In the genomic region with DNA sequence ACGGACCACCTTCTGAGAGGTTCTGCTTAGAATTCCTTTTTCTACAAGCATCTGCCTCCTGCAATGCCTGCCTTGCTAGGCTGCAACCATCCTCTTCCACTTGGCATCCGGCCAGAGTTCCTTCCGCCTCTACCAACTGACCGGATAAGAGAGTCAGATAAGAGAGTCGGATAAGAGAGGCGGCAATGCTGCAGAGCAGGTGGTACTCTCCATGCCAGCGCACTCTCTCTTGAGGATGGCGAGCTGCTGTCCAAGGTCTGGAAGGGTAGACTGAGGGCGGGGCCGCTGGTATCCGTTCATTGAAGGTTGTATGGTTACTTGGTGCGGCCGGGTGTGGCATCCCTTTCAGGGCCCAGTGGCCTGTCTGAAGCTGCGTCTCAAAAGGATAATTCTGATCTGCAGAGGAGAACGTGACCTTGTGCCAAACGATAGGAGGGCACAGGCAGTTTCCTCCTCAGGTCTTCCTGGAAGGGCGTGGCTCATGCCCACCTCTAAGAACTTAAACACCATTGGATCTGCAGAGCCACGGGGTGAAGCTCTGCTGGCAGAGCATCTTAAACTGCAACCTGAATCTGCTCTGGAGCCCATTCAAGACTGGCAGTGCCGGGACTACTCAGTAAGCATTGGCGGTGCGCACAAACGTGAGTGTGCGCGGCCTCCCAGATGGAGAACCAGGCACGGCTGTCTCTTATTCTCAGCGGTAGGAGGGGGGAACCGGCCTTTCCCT, we compare ENCODE assay signal across 10 mouse cellular contexts. TPM values are rescaled to one million over a fixed set of nuclear protein-coding genes. Genes with fewer than 3 reads are reported as not detected.
DNase-seq lines count a peak whose midpoint lies in the region; ATAC-seq and TF ChIP-seq lines count a peak whose summit lies in the region.
"Had no signal": no experiment of that assay in that cellular context is flagged by ENCODE, and none has a peak within 500 bp of the region (broad histone marks: within the 10 kb centered on the region; RNA-seq: fewer than 3 reads in every experiment).

No protein-coding gene starts in this region.

- H3K27ac ChIP-seq in heart, embryonic 13.5 days (replicated peaks), result no peak overlapping the region
- no peak overlapping the region for H3K27ac ChIP-seq in ES-E14 (ENCODE audit: insufficient read depth, low read depth, low read length, poor library complexity, severe bottlenecking)

- 29% methylated on average over 27 of the region's 27 CpGs for WGBS in heart, embryonic 13.5 days

- no peaks in the 10 kb centered on the region for H3K36me3 ChIP-seq in heart, embryonic 13.5 days
- H3K36me3 ChIP-seq in ES-E14 (ENCODE audit: control insufficient read depth, insufficient read depth, low read length, poor library complexity, severe bottlenecking), result no peaks in the 10 kb centered on the region

- no peak overlapping the region for H3K4me3 ChIP-seq in heart, embryonic 13.5 days
- peak overlapping the region; percentile 22 to 29; a peak in 3 of 4 replicates for H3K4me3 ChIP-seq in ES-E14 (ENCODE audit: insufficient read depth in 1 of 2, low read depth in 1 of 2, low read length in 2 of 2, poor library complexity in 1 of 2, severe bottlenecking in 1 of 2)

- H3K4me1 ChIP-seq in heart, embryonic 13.5 days, result peaks cover 28% of the 10 kb centered on the region
- H3K4me1 ChIP-seq in ES-E14 (ENCODE audit: control insufficient read depth in 2 of 2, insufficient read depth in 2 of 2, low read length in 2 of 2, poor library complexity in 1 of 2), result peaks cover 10% of the 10 kb centered on the region in 2 experiments; a peak in 3 of 4 replicates

- in situ Hi-C loops in ES-E14 (cut with MboI; ENCODE audit: low sequenced_read_pairs in 2 of 2, unreplicated experiment in 2 of 2), result no loop called here

- ATAC-seq in heart, embryonic 13.5 days (ENCODE audit: extremely low read depth, insufficient number of reproducible peaks, low FRiP score, low TSS enrichment), result peak; percentile 63; the same call in 1 of the 2 replicates
- ATAC-seq in megakaryocyte progenitor cell, adult 5-6 weeks (replicated peaks; ENCODE audit: poor library complexity), result peak; percentile 76

- H3K9me3 ChIP-seq in heart, embryonic 13.5 days, result no peaks in the 10 kb centered on the region
- no peaks in the 10 kb centered on the region for H3K9me3 ChIP-seq in ES-E14 (ENCODE audit: control insufficient read depth, insufficient read depth, low read depth, low read length)

- no peak for DNase-seq in heart, adult 11 months
- DNase-seq in ES-E14 (ENCODE audit: low read depth, low spot score), result no peak
- peak; percentile 54 to 72 for DNase-seq in cerebellum, postnatal 25 days
- DNase-seq in adrenal gland, adult (ENCODE audit: inconsistent age in 2 of 2, low spot score in 1 of 2), result no peak
- DNase-seq in B cell, adult 2 months, result no peak
- no peak for DNase-seq in left cerebral cortex, adult 8-10 months (ENCODE audit: low spot score in 2 of 2)

- H3K4me2 ChIP-seq in heart, embryonic 13.5 days, result peak overlapping the region; percentile 49

- peaks cover 36% of the 10 kb centered on the region for H3K27me3 ChIP-seq in heart, embryonic 13.5 days (replicated peaks)

- no peak overlapping the region for H3K9ac ChIP-seq in heart, embryonic 13.5 days
- H3K9ac ChIP-seq in ES-E14 (ENCODE audit: insufficient read depth, low read depth, low read length, poor library complexity, severe bottlenecking), result peak overlapping the region; percentile 29; the same call in 1 of the 2 replicates

TF ChIP-seq in ES-E14, 5 proteins besides CTCF, POLR2A, EP300 and RAD21:
- TF ChIP-seq CHD2 (IDR thresholded peaks at IDR 0.05; ENCODE audit: low read depth, low read length) (no peak), ZC3H11A (IDR thresholded peaks at IDR 0.05; ENCODE audit: borderline replicate concordance, low read depth, low read length) (no peak), HCFC1 (IDR thresholded peaks at IDR 0.05; ENCODE audit: borderline replicate concordance, insufficient read depth, low read length) (no peak), MAFK (IDR thresholded peaks at IDR 0.05; ENCODE audit: insufficient read depth, low read depth, low read length) (no peak), ZNF384 (IDR thresholded peaks at IDR 0.05; ENCODE audit: low read depth, low read length) (no peak)

RNA-seq across cellular contexts. Expression of a gene that starts 13.7 kb away (rescaled TPM):
- polyA plus RNA-seq in heart, embryonic 13.5 days (2015; fragmentation: Nextera tagmentation; extraction: Ambion mirVana), result 11.7 and 11.9 TPM in 2 replicates
- 23.4 and 29.8 TPM in 2 replicates for total RNA-seq in ES-E14 (2012; rRNA removed)
- 1.5 and 3.2 TPM in 2 replicates for total RNA-seq in megakaryocyte progenitor cell, adult 5-6 weeks (2015)
- 5.8 and 6.4 TPM in 2 replicates for total RNA-seq in megakaryocyte progenitor cell, adult 5-6 weeks (2017)
- 10 to 100 TPM; 16.7 to 19.4 (median 17.9) TPM for total RNA-seq in left cerebral cortex, adult 8-10 months (2022)

RNA-seq across cellular contexts. Expression of a gene that starts 20.4 kb away (rescaled TPM):
- polyA plus RNA-seq in heart, embryonic 13.5 days (2015; fragmentation: Nextera tagmentation; extraction: Ambion mirVana), result 0.41 and 0.48 TPM in 2 replicates
- total RNA-seq in ES-E14 (2012; rRNA removed), result 1.1 and 3.1 TPM in 2 replicates
- not detected in 2 replicates for total RNA-seq in megakaryocyte progenitor cell, adult 5-6 weeks (2015)
- total RNA-seq in megakaryocyte progenitor cell, adult 5-6 weeks (2017), result not detected in 2 replicates
- total RNA-seq in left cerebral cortex, adult 8-10 months (2022), result 10 to 100 TPM; 61.0 to 66.6 (median 63.2) TPM

RNA-seq across cellular contexts. Expression of a gene that starts 33.4 kb away (rescaled TPM):
- polyA plus RNA-seq in heart, embryonic 13.5 days (2015; fragmentation: Nextera tagmentation; extraction: Ambion mirVana), result not detected in 2 replicates
- 4.4 and 5.7 TPM in 2 replicates for total RNA-seq in ES-E14 (2012; rRNA removed)
- total RNA-seq in megakaryocyte progenitor cell, adult 5-6 weeks (2015), result not detected in 2 replicates
- not detected in 2 replicates for total RNA-seq in megakaryocyte progenitor cell, adult 5-6 weeks (2017)
- total RNA-seq in left cerebral cortex, adult 8-10 months (2022), result not detected
- polyA plus RNA-seq: liver, embryonic 16.5 days; spleen, adult 2 months had no signal

RNA-seq across cellular contexts. Expression of a gene that starts 34.2 kb away (rescaled TPM):
- 54.5 and 57.3 TPM in 2 replicates for polyA plus RNA-seq in heart, embryonic 13.5 days (2015; fragmentation: Nextera tagmentation; extraction: Ambion mirVana)
- total RNA-seq in ES-E14 (2012; rRNA removed), result 31.5 and 42.0 TPM in 2 replicates
- total RNA-seq in megakaryocyte progenitor cell, adult 5-6 weeks (2015), result 87.4 and 102 TPM in 2 replicates
- 89.6 and 93.2 TPM in 2 replicates for total RNA-seq in megakaryocyte progenitor cell, adult 5-6 weeks (2017)
- total RNA-seq in left cerebral cortex, adult 8-10 months (2022), result 10 to 100 TPM; 21.1 to 27.5 (median 27.1) TPM

RNA-seq across cellular contexts. Expression of a gene that starts 47.9 kb away (rescaled TPM):
- polyA plus RNA-seq in heart, embryonic 13.5 days (2015; fragmentation: Nextera tagmentation; extraction: Ambion mirVana), result 0.20 and 0.71 TPM in 2 replicates
- total RNA-seq in ES-E14 (2012; rRNA removed), result 0.90 and 1.1 TPM in 2 replicates
- 0.07 and 1.1 TPM in 2 replicates for total RNA-seq in megakaryocyte progenitor cell, adult 5-6 weeks (2015)
- total RNA-seq in megakaryocyte progenitor cell, adult 5-6 weeks (2017), result 0.75 and 2.6 TPM in 2 replicates
- total RNA-seq in left cerebral cortex, adult 8-10 months (2022), result not detected

Comparison
In these comparisons a context has a peak if more than half of its experiments do, and no peak if none do; other contexts are left out.
1. DNase-seq: peak in cerebellum, postnatal 25 days (2 of 2); none in heart, adult 11 months (single experiment), ES-E14 (single experiment), adrenal gland, adult (0 of 2), B cell, adult 2 months (0 of 2) and left cerebral cortex, adult 8-10 months (0 of 2).
2. RNA of a gene that starts 20.4 kb away (total RNA-seq): 61.0 to 66.6 TPM in left cerebral cortex, adult 8-10 months; 1.1 to 3.1 TPM in ES-E14 and not detected in megakaryocyte progenitor cell, adult 5-6 weeks; every median in the first group is over 10 times any median in the second.